Mouse (Mus musculus) CH12.LX (cell line): ENCODE results near the gene Mmp14. TPM values are rescaled to one million over a fixed set of nuclear protein-coding genes. Genes with fewer than 3 reads are reported as not detected.

Source experiments
- DNase-seq: peaks from one replicate; pipeline ENCODE4 v3.0.0-alpha.2; 2013; ENCODE audit errors: extremely low read depth
- H3K27ac ChIP-seq: 2 replicates; pipeline ENCODE4 v1.5.1; 2012; ENCODE audit warnings: low read depth, mild to moderate bottlenecking, control low read depth, moderate library complexity; ENCODE audit not compliant: insufficient read depth
- H3K27me3 ChIP-seq: replicated peaks from 2 replicates; pipeline ENCODE3; 2012; ENCODE audit warnings: inconsistent platforms
- H3K36me3 ChIP-seq, 2 experiments: replicated peaks in 1 of 2; 2 replicates each; pipeline versions ENCODE3 to v1.6.1; 2012; ENCODE audit warnings: inconsistent platforms in 1 of 2, low read length in 1 of 2, mild to moderate bottlenecking in 1 of 2, mixed read lengths in 1 of 2, moderate library complexity in 1 of 2; ENCODE audit not compliant: control insufficient read depth in 1 of 2, insufficient read depth in 1 of 2
- H3K4me1 ChIP-seq, 2 experiments: 2 replicates each; pipeline ENCODE4 v1.6.1; 2012; ENCODE audit warnings: inconsistent platforms in 1 of 2, moderate library complexity in 1 of 2; ENCODE audit not compliant: insufficient read depth in 2 of 2, control insufficient read depth in 1 of 2
- H3K4me2 ChIP-seq: 2 replicates; pipeline ENCODE4 v1.6.1; 2012; ENCODE audit warnings: low read depth, mild to moderate bottlenecking, control low read depth; ENCODE audit not compliant: poor library complexity, insufficient read depth, severe bottlenecking
- H3K4me3 ChIP-seq, 3 experiments: fragments of 150-350 bp in 1 of 3; sonication (generic) in 1 of 3; replicated peaks in 1 of 3; 2 replicates each; pipeline versions ENCODE3 to v1.5.1; 2011 to 2012; ENCODE audit warnings: low read depth in 2 of 3, low read length in 2 of 3, mild to moderate bottlenecking in 2 of 3, moderate library complexity in 2 of 3, control low read depth in 1 of 3, improper control_type of control experiment in 1 of 3, inconsistent platforms in 1 of 3, mixed read lengths in 1 of 3; ENCODE audit not compliant: poor library complexity in 1 of 3
- H3K79me2 ChIP-seq: replicated peaks from 2 replicates; pipeline ENCODE4 v1.6.1; 2012; ENCODE audit warnings: mild to moderate bottlenecking, moderate library complexity; ENCODE audit not compliant: control insufficient read depth, poor library complexity, insufficient read depth, severe bottlenecking; ENCODE audit errors: extremely low read depth
- H3K9ac ChIP-seq: 2 replicates; pipeline ENCODE4 v1.6.1; 2012; ENCODE audit warnings: low read depth, mild to moderate bottlenecking, control low read depth, moderate library complexity; ENCODE audit not compliant: insufficient read depth
- H3K9me3 ChIP-seq: replicated peaks from 2 replicates; pipeline ENCODE3; 2012; ENCODE audit warnings: low read length, inconsistent platforms, mixed read lengths
- BHLHE40 ChIP-seq: IDR thresholded peaks from 2 replicates; pipeline ENCODE4 v1.6.1; 2011; ENCODE audit warnings: mild to moderate bottlenecking, low read depth, low read length, improper control_type of control experiment
- CHD1 ChIP-seq: IDR thresholded peaks from 2 replicates; pipeline ENCODE4 v1.6.1; 2012; ENCODE audit warnings: low read depth, low read length, improper control_type of control experiment, inconsistent platforms
- CTCF ChIP-seq, 2 experiments: IDR thresholded peaks in 1 of 2; conservative IDR thresholded peaks in 1 of 2; 2 replicates each; pipeline ENCODE4 v1.5.1; 2011 to 2012; ENCODE audit warnings: low read depth in 2 of 2, low read length in 2 of 2, improper control_type of control experiment in 1 of 2, inconsistent platforms in 1 of 2, mild to moderate bottlenecking in 1 of 2, moderate library complexity in 1 of 2
- ELF1 ChIP-seq: IDR thresholded peaks from 2 replicates; pipeline ENCODE4 v1.6.1; 2014; ENCODE audit warnings: low read depth, mild to moderate bottlenecking, inconsistent platforms, low read length, improper control_type of control experiment
- ETS1 ChIP-seq: conservative IDR thresholded peaks from 2 replicates; pipeline ENCODE4 v1.6.1; 2012; ENCODE audit warnings: low read depth, mild to moderate bottlenecking, inconsistent platforms, low read length, improper control_type of control experiment, moderate library complexity
- GABPA ChIP-seq: IDR thresholded peaks from 2 replicates; pipeline ENCODE4 v1.6.1; 2012; ENCODE audit warnings: low read depth, low read length, improper control_type of control experiment, inconsistent platforms; ENCODE audit not compliant: insufficient replicate concordance
- HCFC1 ChIP-seq: IDR thresholded peaks from 2 replicates; pipeline ENCODE4 v1.6.1; 2012; ENCODE audit warnings: low read depth, mild to moderate bottlenecking, inconsistent platforms, low read length, improper control_type of control experiment
- IRF4 ChIP-seq: IDR thresholded peaks from 2 replicates; pipeline ENCODE4 v1.6.1; 2014; ENCODE audit warnings: low read depth, mild to moderate bottlenecking, inconsistent platforms, low read length, improper control_type of control experiment
- KAT2A ChIP-seq: IDR thresholded peaks from 2 replicates; pipeline ENCODE4 v1.6.1; 2012; ENCODE audit warnings: low read length, improper control_type of control experiment, inconsistent platforms; ENCODE audit not compliant: insufficient replicate concordance
- MAFK ChIP-seq: IDR thresholded peaks from 2 replicates; pipeline ENCODE4 v1.6.1; 2011; ENCODE audit warnings: low read length, improper control_type of control experiment; ENCODE audit not compliant: insufficient replicate concordance
- MAX ChIP-seq: IDR thresholded peaks from 2 replicates; pipeline ENCODE4 v1.6.1; 2011; ENCODE audit warnings: low read length, improper control_type of control experiment
- MAZ ChIP-seq: IDR thresholded peaks from 2 replicates; pipeline ENCODE4 v1.6.1; 2012; ENCODE audit warnings: low read depth, mild to moderate bottlenecking, inconsistent platforms, low read length, improper control_type of control experiment, moderate library complexity
- MEF2A ChIP-seq: IDR thresholded peaks from 2 replicates; pipeline ENCODE4 v1.6.1; 2014; ENCODE audit warnings: low read depth, mild to moderate bottlenecking, inconsistent platforms, low read length, improper control_type of control experiment, borderline replicate concordance
- MXI1 ChIP-seq: IDR thresholded peaks from 2 replicates; pipeline ENCODE4 v1.6.1; 2011; ENCODE audit warnings: mild to moderate bottlenecking, low read depth, low read length, improper control_type of control experiment
- MYC ChIP-seq: IDR thresholded peaks from 2 replicates; pipeline ENCODE4 v1.6.1; 2011; ENCODE audit warnings: low read depth, mild to moderate bottlenecking, improper control_type of control experiment, low read length
- NELFE ChIP-seq: IDR thresholded peaks from 2 replicates; pipeline ENCODE4 v1.6.1; 2011; ENCODE audit warnings: low read depth, low read length, improper control_type of control experiment
- NRF1 ChIP-seq: IDR thresholded peaks from 2 replicates; pipeline ENCODE4 v1.6.1; 2014; ENCODE audit warnings: low read depth, mild to moderate bottlenecking, inconsistent platforms, low read length, improper control_type of control experiment, moderate library complexity
- PAX5 ChIP-seq: IDR thresholded peaks from 2 replicates; pipeline ENCODE4 v1.6.1; 2012; ENCODE audit warnings: low read length, inconsistent platforms, mixed read lengths
- POLR2A ChIP-seq: IDR thresholded peaks from 2 replicates; pipeline ENCODE4 v1.6.1; 2011; ENCODE audit warnings: low read depth, mild to moderate bottlenecking, improper control_type of control experiment, low read length
- RAD21 ChIP-seq: IDR thresholded peaks from 2 replicates; pipeline ENCODE4 v1.6.1; 2011; ENCODE audit warnings: low read depth, mild to moderate bottlenecking, low read length, improper control_type of control experiment, moderate library complexity
- SIN3A ChIP-seq: IDR thresholded peaks from 2 replicates; pipeline ENCODE4 v1.6.1; 2012; ENCODE audit warnings: low read length, improper control_type of control experiment, inconsistent platforms
- SMC3 ChIP-seq: IDR thresholded peaks from 2 replicates; pipeline ENCODE4 v1.6.1; 2011; ENCODE audit warnings: low read depth, low read length, improper control_type of control experiment
- TBP ChIP-seq: conservative IDR thresholded peaks from 2 replicates; pipeline ENCODE4 v1.6.1; 2011; ENCODE audit warnings: low read depth, low read length, improper control_type of control experiment
- TCF12 ChIP-seq: IDR thresholded peaks from 2 replicates; pipeline ENCODE4 v1.6.1; 2014; ENCODE audit warnings: low read depth, mild to moderate bottlenecking, inconsistent platforms, low read length, improper control_type of control experiment
- USF2 ChIP-seq: conservative IDR thresholded peaks from 2 replicates; pipeline ENCODE4 v1.6.1; 2011; ENCODE audit warnings: low read depth, low read length, improper control_type of control experiment
- ZC3H11A ChIP-seq: IDR thresholded peaks from 2 replicates; pipeline ENCODE4 v1.6.1; 2012; ENCODE audit warnings: low read depth, mild to moderate bottlenecking, inconsistent platforms, low read length, improper control_type of control experiment
- ZMIZ1 ChIP-seq: IDR thresholded peaks from 2 replicates; pipeline ENCODE4 v1.6.1; 2012; ENCODE audit warnings: low read depth, mild to moderate bottlenecking, inconsistent platforms, low read length, improper control_type of control experiment
- dilution Hi-C: fragments of 300-500 bp; cut with MboI; formaldehyde crosslinking; loops from 2 replicates; pipeline ENCODE4 v1.14.3; 2020; ENCODE audit warnings: low sequenced_read_pairs; ENCODE audit not compliant: extremely low pct_unique_long_range_greater_than_20kb, extremely low pct_ligation_motif_present
- in situ Hi-C: fragments of 300-500 bp; cut with MboI; formaldehyde crosslinking; loops from 3 replicates; pipeline ENCODE4 v1.14.3; 2019; ENCODE audit warnings: low sequenced_read_pairs, low pct_ligation_motif_present, low pct_unique_long_range_greater_than_20kb, mixed read lengths
- polyA plus RNA-seq: library from polyadenylated mRNA; unstranded; fragments of >175 nt; gene quantifications from 2 replicates; pipeline ENCODE4 v1.2.1, GENCODE M21; 2012; ENCODE audit warnings: low read depth; ENCODE audit not compliant: insufficient read length
- total RNA-seq, 2 experiments: library from RNA; depleted of rRNA; stranded (reverse); fragments of 300-350 nt in 1 of 2; fragments of >200 nt in 1 of 2; gene quantifications; 2 replicates each; pipeline ENCODE4 v1.2.3; 2012 to 2014

The Mmp14 gene
- total and polyA plus RNA-seq, 3 experiments, result 0.08 TPM; not detected in 1

GRCm38 (mm10) chr14:54412629-54413170, 18.7 kb upstream of the Mmp14 start:
- Histone ChIP-seq H3K9ac (peak overlapping the region; percentile 49), H3K4me2 (peak overlapping the region; percentile 95), H3K79me2 (peaks cover 22% of the 10 kb centered on the region), H3K9me3 (no peaks in the 10 kb centered on the region), H3K4me3 (peak overlapping the region; percentile 29 to 73 (median 36)), H3K27ac (peak overlapping the region; percentile 35), H3K27me3 (no peaks in the 10 kb centered on the region), H3K36me3 (peaks cover 2 to 3% of the 10 kb centered on the region in 2 experiments), H3K4me1 (peaks cover 3 to 72% of the 10 kb centered on the region in 2 experiments)
- peak; percentile 58 for TF ChIP-seq SMC3
- TF ChIP-seq NELFE, result no peak
- TF ChIP-seq ZC3H11A, result no peak
- TF ChIP-seq MEF2A, result no peak
- TF ChIP-seq MXI1, result 0 out of 2 replicates have a peak, but pooled peaks have one; percentile 57
- TF ChIP-seq SIN3A, result 0 out of 2 replicates have a peak, but pooled peaks have one; percentile 44
- peak; percentile 85 to 92 for TF ChIP-seq CTCF (conservative IDR thresholded peaks at IDR 0.05 in 1 of 2, IDR thresholded peaks at IDR 0.05 in 1 of 2; ENCODE audit: low read depth in 2 of 2, low read length in 2 of 2)
- no peak for TF ChIP-seq ELF1
- no peak for TF ChIP-seq TCF12
- peak; percentile 23; the same call in 1 of the 2 replicates for TF ChIP-seq HCFC1
- TF ChIP-seq PAX5, result no peak
- TF ChIP-seq USF2, result no peak
- peak; percentile 80 for TF ChIP-seq RAD21
- TF ChIP-seq GABPA, result no peak
- peak; percentile 55 for DNase-seq
- dilution Hi-C loops (no loop called here), in situ Hi-C loops (loop anchor here (25.0 kb wide), 1 partner anchor 350 kb away; no protein-coding TSS in a partner anchor)

- DNase-seq, result no peak
- in situ Hi-C loops (loop anchor here (25.0 kb wide), 1 partner anchor 352 kb away; no protein-coding TSS in a partner anchor), dilution Hi-C loops (no loop called here)
- Histone ChIP-seq H3K9ac (peak overlapping the region; percentile 49), H3K27me3 (no peaks in the 10 kb centered on the region), H3K4me2 (peak overlapping the region; percentile 95), H3K4me3 (peak overlapping the region; percentile 29 to 73 (median 65)), H3K79me2 (peaks cover 16% of the 10 kb centered on the region; the same call in 1 of the 2 replicates), H3K9me3 (no peaks in the 10 kb centered on the region), H3K27ac (peak overlapping the region; percentile 70), H3K4me1 (peaks cover 3 to 71% of the 10 kb centered on the region in 2 experiments), H3K36me3 (peaks cover 2 to 3% of the 10 kb centered on the region in 2 experiments)
- no peak for TF ChIP-seq NRF1
- peak; percentile 53; the same call in 1 of the 2 replicates for TF ChIP-seq MAX
- peak; percentile 60; the same call in 1 of the 2 replicates for TF ChIP-seq ZMIZ1
- TF ChIP-seq MAFK, result no peak
- no peak for TF ChIP-seq TCF12
- TF ChIP-seq POLR2A, result peak; percentile 48
- 0 out of 2 replicates have a peak, but pooled peaks have one; percentile 24 for TF ChIP-seq ETS1
- peak; percentile 78 for TF ChIP-seq SIN3A
- 0 out of 2 replicates have a peak, but pooled peaks have one; percentile 27 for TF ChIP-seq MAZ
- no peak for TF ChIP-seq KAT2A
- TF ChIP-seq MYC, result peak; percentile 45; the same call in 1 of the 2 replicates
- TF ChIP-seq CHD1, result no peak
- no peak for TF ChIP-seq ELF1
- TF ChIP-seq MXI1, result peak; percentile 91
- TF ChIP-seq BHLHE40, result peak; percentile 25; the same call in 1 of the 2 replicates
- TF ChIP-seq IRF4, result 0 out of 2 replicates have a peak, but pooled peaks have one; percentile 29
- peak; percentile 30; the same call in 1 of the 2 replicates for TF ChIP-seq MEF2A
- 0 out of 2 replicates have a peak, but pooled peaks have one; percentile 23 for TF ChIP-seq TBP
- no peak for TF ChIP-seq CTCF (conservative IDR thresholded peaks at IDR 0.05 in 1 of 2, IDR thresholded peaks at IDR 0.05 in 1 of 2; ENCODE audit: low read depth in 2 of 2, low read length in 2 of 2)
Observed at GRCm38 (mm10) chr14:54413877-54414700, 17.3 kb upstream of the Mmp14 start.
